Mouse (Mus musculus) forebrain, embryonic 16.5 days (tissue): Measurements from ENCODE around the gene Ftsj3. TPM values are rescaled to one million over a fixed set of nuclear protein-coding genes. Genes with fewer than 3 reads are reported as not detected.

ENCODE experiments used
- ATAC-seq: fragments of 200-750 bp; cut with Nextera tagmentation; 2 replicates; pipeline ENCODE4 v1.8.0; 2017; ENCODE audit warnings: mild to moderate bottlenecking, moderate library complexity
- H3K27ac ChIP-seq: fragments of 300-500 bp; sonication (generic); 2 replicates; pipeline ENCODE4 v1.5.1; 2014; ENCODE audit warnings: low read length, control low read depth
- H3K27me3 ChIP-seq: fragments of 300-500 bp; sonication (generic); replicated peaks from 2 replicates; pipeline ENCODE4 v1.6.1; 2014; ENCODE audit warnings: low read length; ENCODE audit not compliant: control insufficient read depth, insufficient read depth
- H3K36me3 ChIP-seq: fragments of 300-500 bp; sonication (generic); 2 replicates; pipeline ENCODE4 v1.6.1; 2014; ENCODE audit not compliant: control insufficient read depth, insufficient read depth
- H3K4me1 ChIP-seq: fragments of 300-500 bp; sonication (generic); replicated peaks from 2 replicates; pipeline ENCODE4 v1.6.1; 2014; ENCODE audit warnings: low read length; ENCODE audit not compliant: control insufficient read depth, insufficient read depth
- H3K4me2 ChIP-seq: fragments of 300-500 bp; sonication (generic); 2 replicates; pipeline ENCODE4 v1.6.1; 2014; ENCODE audit warnings: mild to moderate bottlenecking, low read length, control low read depth
- H3K4me3 ChIP-seq: fragments of 300-500 bp; sonication (generic); replicated peaks from 2 replicates; pipeline ENCODE4 v1.5.1; 2014; ENCODE audit warnings: mild to moderate bottlenecking, low read length, control low read depth
- H3K9ac ChIP-seq: fragments of 300-500 bp; sonication (generic); replicated peaks from 2 replicates; pipeline ENCODE4 v1.6.1; 2014; ENCODE audit warnings: low read depth, low read length, control low read depth
- H3K9me3 ChIP-seq: fragments of 300-500 bp; sonication (generic); 2 replicates; pipeline ENCODE4 v1.6.1; 2016; ENCODE audit warnings: low read length; ENCODE audit not compliant: control insufficient read depth
- WGBS: fragments of 180-500 bp; shearing (Covaris S2); extraction: QIAGEN DNeasy Blood & Tissue Kit; methylation state at CpG from one replicate; pipeline ENCODE4 v1.1.7; 2014; 5-methylcytosine and 5-hydroxymethylcytosine counted together
- polyA plus RNA-seq: library from polyadenylated mRNA; unstranded; fragments of >200 nt; fragmentation: Nextera tagmentation; extraction: Ambion mirVana; gene quantifications from 2 replicates; pipeline ENCODE4 v1.2.1, GENCODE M21; 2015

Ftsj3 gene
- polyA plus RNA-seq, 1 experiment from 2014 or later: 41.8 TPM

DNA sequence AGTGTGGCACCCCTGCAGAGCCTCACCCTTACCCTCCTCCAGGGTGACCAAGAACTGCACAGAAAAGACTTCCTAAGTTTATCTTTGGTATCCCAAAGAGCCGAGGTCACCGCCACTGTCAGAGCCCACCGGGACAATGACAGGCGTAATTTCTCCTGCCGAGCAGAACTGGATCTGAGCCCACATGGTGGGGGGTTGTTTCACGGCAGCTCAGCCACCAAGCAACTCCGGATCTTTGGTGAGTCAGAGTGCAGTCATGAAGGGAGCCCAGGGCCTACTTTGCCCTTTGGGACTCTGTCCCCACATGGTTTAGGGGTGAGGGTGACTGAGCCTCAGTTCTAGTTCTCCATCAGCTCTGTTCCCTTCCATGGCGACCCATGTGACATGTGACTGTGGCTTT, 28.2 kb upstream of the Ftsj3 start:
- no peaks in the 10 kb centered on the region for H3K36me3 ChIP-seq
- H3K4me1 ChIP-seq: no peaks in the 10 kb centered on the region; the same call in 1 of the 2 replicates
- H3K27me3 ChIP-seq: no peaks in the 10 kb centered on the region
- no peak overlapping the region for H3K9ac ChIP-seq
- no peak overlapping the region for H3K4me2 ChIP-seq
- H3K4me3 ChIP-seq: no peak overlapping the region
- WGBS: 72% methylated on average over 8 of the region's 8 CpGs
- H3K27ac ChIP-seq: no peak overlapping the region
- H3K9me3 ChIP-seq: no peaks in the 10 kb centered on the region
- no peak for ATAC-seq

DNA sequence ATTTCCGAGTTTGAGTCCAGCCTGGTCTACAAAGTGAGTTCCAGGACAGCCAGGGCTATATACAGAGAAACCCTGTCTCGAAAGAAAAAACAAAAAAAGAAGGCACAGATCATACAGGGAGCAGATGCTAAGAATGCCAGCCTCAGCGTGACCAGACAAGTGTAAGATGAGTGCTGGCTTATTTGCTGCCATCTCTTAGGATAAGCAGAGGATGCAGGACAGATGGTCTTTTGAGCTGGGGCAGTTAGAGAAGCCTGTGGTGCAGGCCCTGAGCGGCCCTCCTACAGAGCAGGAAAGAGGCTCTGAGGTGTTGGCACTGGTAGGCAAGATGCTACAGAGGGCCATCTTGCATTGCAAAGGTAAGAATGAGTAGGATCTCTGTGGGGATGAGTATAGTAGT, 27.5 kb upstream of the Ftsj3 start:
- no peak for ATAC-seq
- Histone ChIP-seq H3K9me3 (no peaks in the 10 kb centered on the region), H3K4me2 (no peak overlapping the region), H3K9ac (no peak overlapping the region), H3K4me1 (no peaks in the 10 kb centered on the region; the same call in 1 of the 2 replicates), H3K27ac (no peak overlapping the region), H3K4me3 (no peak overlapping the region), H3K27me3 (no peaks in the 10 kb centered on the region), H3K36me3 (no peaks in the 10 kb centered on the region)
- WGBS: 81% methylated on average over 4 of the region's 4 CpGs

DNA sequence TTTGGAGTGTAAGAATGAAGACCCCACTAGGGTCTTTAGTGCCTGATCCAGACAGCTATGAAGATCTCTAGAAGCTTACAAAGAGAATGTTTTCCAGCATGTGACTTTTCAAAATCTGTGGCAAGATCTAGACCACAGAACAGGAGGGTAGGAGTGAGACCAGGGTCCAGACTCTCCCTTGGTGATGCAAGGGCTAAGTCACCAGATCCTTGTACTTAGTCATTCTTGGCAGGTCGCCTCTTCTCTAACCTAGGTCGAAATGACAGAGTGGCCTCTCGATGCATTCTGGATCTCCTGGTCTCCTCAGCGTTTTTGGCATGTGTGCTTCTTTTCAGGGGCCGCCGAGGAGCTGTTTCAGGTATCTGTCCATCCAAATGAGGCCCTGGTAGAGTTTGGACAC, 26.6 kb upstream of the Ftsj3 start:
- Histone ChIP-seq H3K4me2 (no peak overlapping the region), H3K9me3 (no peaks in the 10 kb centered on the region)
- 87% methylated on average over 6 of the region's 6 CpGs for WGBS

DNA sequence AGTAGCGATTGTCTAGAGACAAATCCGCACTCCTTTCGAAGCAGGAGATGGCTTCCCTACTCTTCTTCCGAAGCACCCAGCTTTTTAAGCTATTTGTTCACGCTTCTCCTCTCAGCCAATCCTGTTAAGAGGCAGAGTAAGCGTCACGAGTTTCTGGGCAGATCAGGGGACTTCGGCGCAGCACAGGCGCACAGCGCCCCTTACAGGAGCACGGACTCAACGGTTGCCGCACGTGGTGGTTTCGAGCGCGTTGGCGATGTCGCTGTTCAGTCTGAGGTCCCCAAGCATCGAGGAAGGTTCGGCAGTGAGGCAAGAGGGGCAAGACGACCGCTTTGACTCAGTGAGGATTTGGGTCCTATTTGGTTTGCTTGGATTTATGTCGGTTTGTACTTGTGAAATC, 20.6 kb upstream of the Ftsj3 start, which contains the start of gene Tcam1:
Gene Tcam1, plus strand, starts transcription at position 219 of the 400 bp plus-strand sequence.
- H3K36me3 ChIP-seq: no peaks in the 10 kb centered on the region
- peak within 1 kb of the TSS; percentile 24 for H3K4me3 ChIP-seq
- 10% methylated on average over 25 of the region's 25 CpGs for WGBS
- peak within 1 kb of the TSS; percentile 53 for H3K4me2 ChIP-seq
- H3K4me1 ChIP-seq: peaks cover 15% of the 10 kb centered on the region
- no peak within 1 kb of the TSS for H3K27ac ChIP-seq
- no peaks in the 10 kb centered on the region for H3K27me3 ChIP-seq
- H3K9ac ChIP-seq: no peak within 1 kb of the TSS; the same call in 1 of the 2 replicates
- no peaks in the 10 kb centered on the region for H3K9me3 ChIP-seq
- peak; percentile 60 for ATAC-seq

More for the DNA sequence above, 26.6 kb upstream of the Ftsj3 start:
- Histone ChIP-seq H3K27me3 (no peaks in the 10 kb centered on the region), H3K36me3 (no peaks in the 10 kb centered on the region), H3K9ac (no peak overlapping the region), H3K27ac (no peak overlapping the region), H3K4me1 (no peaks in the 10 kb centered on the region; the same call in 1 of the 2 replicates), H3K4me3 (no peak overlapping the region)
- ATAC-seq: no peak

DNA sequence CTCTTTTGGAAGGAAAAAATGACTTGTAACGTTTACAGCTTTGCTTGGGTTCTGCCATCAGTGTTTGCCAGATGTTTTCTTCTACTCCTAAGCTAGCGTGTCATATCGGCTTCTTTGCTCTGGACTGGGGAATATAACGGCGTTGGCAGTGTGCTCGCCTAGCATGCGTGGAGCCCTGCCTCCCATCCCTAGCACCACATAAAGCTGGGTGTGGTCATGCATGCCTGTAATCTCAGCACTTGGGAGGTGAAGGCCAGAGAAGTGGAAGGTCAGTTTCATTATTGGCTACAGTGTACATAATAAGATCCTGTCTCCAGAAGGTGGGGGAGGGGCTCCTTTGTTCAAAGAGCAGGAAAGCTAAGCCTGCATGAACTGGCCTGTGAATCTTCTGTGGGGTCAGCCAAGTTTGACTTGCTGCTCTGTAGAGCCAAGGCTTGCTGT, 19.1 kb upstream of the Ftsj3 start:
- H3K4me2 ChIP-seq: no peak overlapping the region
- H3K4me1 ChIP-seq: peaks cover 22% of the 10 kb centered on the region
- no peak overlapping the region for H3K27ac ChIP-seq
- no peak for ATAC-seq
- WGBS: 89% methylated on average over 7 of the region's 7 CpGs
- no peak overlapping the region for H3K9ac ChIP-seq
- no peak overlapping the region for H3K4me3 ChIP-seq
- H3K27me3 ChIP-seq: no peaks in the 10 kb centered on the region
- no peaks in the 10 kb centered on the region for H3K36me3 ChIP-seq
- no peaks in the 10 kb centered on the region for H3K9me3 ChIP-seq

DNA sequence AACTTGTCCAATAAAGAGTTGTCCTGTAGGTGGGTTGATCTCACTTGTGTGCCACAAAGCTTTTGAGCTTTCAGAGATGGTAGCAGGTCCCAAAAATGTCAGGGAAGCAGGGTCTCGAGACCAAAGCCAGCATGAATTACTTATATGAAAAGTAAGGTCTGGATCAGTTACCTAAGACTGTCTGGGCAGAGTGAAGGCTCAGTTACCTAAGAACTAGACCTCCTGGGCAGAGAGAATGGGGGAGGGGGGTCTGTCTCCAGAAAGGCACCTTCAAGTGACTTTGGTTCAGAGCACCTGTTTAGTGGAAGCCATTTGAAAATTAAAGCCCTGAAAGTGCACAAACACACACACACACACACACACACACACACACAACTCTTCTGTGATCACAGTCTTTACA, 18.5 kb upstream of the Ftsj3 start:
- Histone ChIP-seq H3K27me3 (no peaks in the 10 kb centered on the region), H3K36me3 (no peaks in the 10 kb centered on the region), H3K4me2 (no peak overlapping the region), H3K9me3 (no peaks in the 10 kb centered on the region), H3K4me1 (peaks cover 22% of the 10 kb centered on the region), H3K9ac (no peak overlapping the region), H3K4me3 (no peak overlapping the region), H3K27ac (no peak overlapping the region)
- ATAC-seq: no peak
- WGBS: 98% methylated on average over 1 of the region's 1 CpGs

DNA sequence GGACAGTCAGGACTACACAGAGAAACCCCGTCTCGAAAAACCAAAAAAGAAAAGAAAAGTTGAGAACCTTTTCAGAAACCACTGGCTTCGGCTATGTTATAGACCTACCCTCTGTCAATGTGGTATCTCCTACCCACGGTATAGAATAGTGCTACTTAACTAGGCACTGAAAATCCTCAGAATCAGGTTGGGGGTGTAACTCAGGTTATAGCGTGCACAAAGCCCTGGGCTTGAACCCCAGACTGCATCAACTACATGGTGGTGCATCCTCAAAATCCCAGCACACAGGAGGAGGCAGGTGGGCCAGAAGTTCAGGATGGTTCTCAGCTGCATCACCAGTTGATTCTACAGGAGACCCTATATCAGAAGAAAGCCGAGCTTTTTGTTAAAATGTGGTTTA, 17.9 kb upstream of the Ftsj3 start:
- no peaks in the 10 kb centered on the region for H3K36me3 ChIP-seq
- H3K4me3 ChIP-seq: no peak overlapping the region
- H3K27ac ChIP-seq: no peak overlapping the region
- H3K4me1 ChIP-seq: peaks cover 27% of the 10 kb centered on the region
- WGBS: 96% methylated on average over 6 of the region's 6 CpGs
- no peak overlapping the region for H3K4me2 ChIP-seq
- no peaks in the 10 kb centered on the region for H3K27me3 ChIP-seq
- no peak overlapping the region for H3K9ac ChIP-seq
- no peaks in the 10 kb centered on the region for H3K9me3 ChIP-seq
- ATAC-seq: no peak

DNA sequence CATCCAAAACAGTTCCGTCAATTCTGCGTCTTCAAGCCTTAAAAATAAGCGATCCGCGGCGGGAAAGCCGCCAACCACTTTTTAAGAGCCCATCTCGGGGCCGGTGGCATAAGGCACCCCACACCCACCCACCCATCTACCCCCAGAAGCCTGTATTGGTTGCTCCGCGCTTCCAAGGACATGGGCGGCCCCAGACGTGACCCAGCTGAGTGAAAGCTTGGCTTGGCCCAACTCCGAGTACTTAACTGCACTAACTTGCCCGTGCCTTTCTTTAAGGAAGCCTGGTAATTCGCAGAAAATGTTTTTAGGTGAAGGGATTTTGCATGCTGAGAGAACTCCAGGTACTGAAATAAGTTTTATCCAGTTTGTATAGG, 17.4 kb upstream of the Ftsj3 start:
- Histone ChIP-seq H3K27ac (peak overlapping the region; percentile 55; the same call in 1 of the 2 replicates), H3K9ac (peak overlapping the region; percentile 55), H3K36me3 (no peaks in the 10 kb centered on the region), H3K4me3 (peak overlapping the region; percentile 85), H3K4me1 (peaks cover 32% of the 10 kb centered on the region), H3K27me3 (no peaks in the 10 kb centered on the region), H3K9me3 (no peaks in the 10 kb centered on the region), H3K4me2 (peak overlapping the region; percentile 77)
- 19% methylated on average over 16 of the region's 16 CpGs for WGBS
- peak; percentile 11; the same call in 1 of the 2 replicates for ATAC-seq

DNA sequence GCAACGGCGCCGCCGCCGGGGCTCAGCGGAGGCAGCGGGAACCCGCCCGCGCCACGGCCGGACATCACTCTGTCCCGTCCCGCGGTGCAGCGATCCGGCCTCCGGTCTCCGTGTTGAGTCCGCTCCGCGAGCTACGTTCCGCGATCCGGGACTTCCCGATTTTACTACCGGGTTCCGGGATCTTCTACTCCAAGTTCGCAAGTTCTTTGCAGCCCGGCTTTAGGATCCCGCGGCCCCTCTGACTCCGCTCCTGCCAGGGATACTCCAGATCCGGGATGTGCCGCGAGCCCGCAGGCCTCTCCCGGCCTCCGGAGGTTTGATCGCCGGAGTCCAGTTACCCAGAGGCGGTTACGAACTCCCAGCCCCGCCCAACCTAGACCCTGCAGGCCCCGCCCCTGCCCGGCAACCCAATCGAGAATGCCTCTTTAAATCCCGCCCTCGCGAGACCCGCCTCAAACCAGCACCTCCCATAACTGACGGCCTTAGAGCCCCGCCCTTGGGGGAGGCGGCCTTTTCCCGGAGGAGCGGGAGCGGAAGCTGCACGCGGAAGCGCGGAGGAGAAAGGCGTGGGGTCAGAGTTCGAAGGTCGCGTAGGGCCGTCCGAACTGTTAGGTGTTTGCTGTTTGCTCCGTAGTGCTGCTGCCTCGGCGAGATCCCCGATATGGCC, 16.9 kb upstream of the Ftsj3 start, which contains the start of gene Smarcd2:
Gene Smarcd2, minus strand, starts transcription at position 329 of the 667 bp plus-strand sequence.
- peak within 1 kb of the TSS; percentile 85 for H3K27ac ChIP-seq
- ATAC-seq: peak; percentile 94
- H3K4me3 ChIP-seq: peak within 1 kb of the TSS; percentile 85
- peak within 1 kb of the TSS; percentile 77 for H3K4me2 ChIP-seq
- peak within 1 kb of the TSS; percentile 90 for H3K9ac ChIP-seq
- no peaks in the 10 kb centered on the region for H3K27me3 ChIP-seq
- H3K4me1 ChIP-seq: peaks cover 35% of the 10 kb centered on the region
- H3K9me3 ChIP-seq: no peaks in the 10 kb centered on the region
- under 1% methylated on average over 71 of the region's 72 CpGs for WGBS
- H3K36me3 ChIP-seq: no peaks in the 10 kb centered on the region
